Mouse (Mus musculus) kidney, embryonic 14.5 days (tissue): ENCODE results near the gene Il10ra. TPM values are rescaled to one million over a fixed set of nuclear protein-coding genes. Genes with fewer than 3 reads are reported as not detected.

Source experiments
- microRNA-seq: library from miRNA; unstranded; fragments of <30 nt; microRNA quantifications from one replicate; pipeline ENCODE4, GENCODE M21; 2016
- polyA plus RNA-seq: library from polyadenylated mRNA; unstranded; fragments of >200 nt; fragmentation: Nextera tagmentation; extraction: Ambion mirVana; gene quantifications from 2 replicates; pipeline ENCODE4 v1.2.1, GENCODE M21; 2014

Gene Il10ra
- polyA plus RNA-seq, 1 experiment from 2014 or later: 0.97 TPM

Small RNA genes lying within 50 kb of the gene (microRNA-seq; reads per million reads assigned to microRNA genes)
- not detected for gene Mir7086

Other genes starting within 250 kb of the Il10ra start
- gene Mpzl2, start 229.3 kb downstream of the Il10ra start, polyA plus RNA-seq: 11.0 and 22.2 TPM in 2 replicates
- 2.3 and 3.0 TPM in 2 replicates for gene Mpzl3, start 214.0 kb downstream of the Il10ra start, polyA plus RNA-seq
- 0.46 TPM in 1 of 2 replicates, not detected in the other for gene Jaml, start 190.0 kb downstream of the Il10ra start, polyA plus RNA-seq
- 4.6 and 5.3 TPM in 2 replicates for gene Scn2b, start 151.4 kb downstream of the Il10ra start, polyA plus RNA-seq
- gene Scn4b, start 130.8 kb downstream of the Il10ra start, polyA plus RNA-seq: 0.11 and 0.16 TPM in 2 replicates
- not detected in 2 replicates for gene BC049352, start 87.1 kb downstream of the Il10ra start, polyA plus RNA-seq
- 0.26 and 1.1 TPM in 2 replicates for gene Tmprss4, start 65.1 kb downstream of the Il10ra start, polyA plus RNA-seq
- 0.06 and 0.08 TPM in 2 replicates for gene Tmprss13, start 50.0 kb upstream of the Il10ra start, polyA plus RNA-seq
- 139 and 156 TPM in 2 replicates for gene Fxyd6, start 101.0 kb upstream of the Il10ra start, polyA plus RNA-seq
- gene Fxyd2, start 130.5 kb upstream of the Il10ra start, polyA plus RNA-seq: 137 and 153 TPM in 2 replicates
- gene Dscaml1, start 157.5 kb upstream of the Il10ra start, polyA plus RNA-seq: 0.14 and 0.23 TPM in 2 replicates